Mouse (Mus musculus): Measurements from ENCODE around the gene Calm1. TPM values are rescaled to one million over a fixed set of nuclear protein-coding genes. Genes with fewer than 3 reads are reported as not detected.
"Not testable (repeated sequence)": the region's sequence is repeated elsewhere in the genome, so short reads cannot be mapped to it uniquely, and the experiment has no call there.

Calm1 gene
- total RNA-seq, 2 experiments from 2014 or later, result 2,238 to 2,247 TPM

- no peak for TF ChIP-seq CTCF (IDR thresholded peaks at IDR 0.05)
- H3K27ac ChIP-seq, result peak overlapping the region; percentile 10; the same call in 1 of the 2 replicates
- intact Hi-C loops (cut with DNase I), result no loop called here
- no peak overlapping the region for H3K4me3 ChIP-seq
- no peak for DNase-seq (ENCODE audit: extremely low spot score in 1 of 2, low spot score in 2 of 2)
Observed at GRCm38 (mm10) chr12:100211453-100212185, 12.4 kb downstream of the Calm1 start.

GRCm38 (mm10) chr12:100212397-100212796 lies 13.2 kb downstream of the Calm1 start:
- intact Hi-C loops (cut with DNase I), result no loop called here
- Histone ChIP-seq H3K27ac (peak overlapping the region; percentile 28; the same call in 1 of the 2 replicates), H3K4me3 (no peak overlapping the region)
- no peak for TF ChIP-seq CTCF (IDR thresholded peaks at IDR 0.05)
- no peak for DNase-seq (ENCODE audit: extremely low spot score in 1 of 2, low spot score in 2 of 2)

- TF ChIP-seq CTCF (IDR thresholded peaks at IDR 0.05), result no peak
- H3K27ac ChIP-seq, result peak overlapping the region; percentile 48; the same call in 1 of the 2 replicates
- intact Hi-C loops (cut with DNase I), result no loop called here
- no peak for DNase-seq (ENCODE audit: extremely low spot score in 1 of 2, low spot score in 2 of 2)
- no peak overlapping the region for H3K4me3 ChIP-seq
Observed at GRCm38 (mm10) chr12:100213162-100213561, 13.9 kb downstream of the Calm1 start.

- Histone ChIP-seq H3K4me3 (no peak overlapping the region), H3K27ac (peak overlapping the region; percentile 74)
- no peak for DNase-seq (ENCODE audit: extremely low spot score in 1 of 2, low spot score in 2 of 2)
- TF ChIP-seq CTCF (IDR thresholded peaks at IDR 0.05), result no peak
- intact Hi-C loops (cut with DNase I), result no loop called here
Observed at GRCm38 (mm10) chr12:100214156-100214555, 14.9 kb downstream of the Calm1 start.

- intact Hi-C loops (cut with DNase I), result no loop called here
- no peak for TF ChIP-seq CTCF (IDR thresholded peaks at IDR 0.05)
- no peak for DNase-seq (ENCODE audit: extremely low spot score in 1 of 2, low spot score in 2 of 2)
- Histone ChIP-seq H3K27ac (peak overlapping the region; percentile 74), H3K4me3 (no peak overlapping the region)
Observed at GRCm38 (mm10) chr12:100214738-100215137, 15.5 kb downstream of the Calm1 start.

- H3K27ac ChIP-seq; intact Hi-C loops (cut with DNase I); H3K4me3 ChIP-seq; DNase-seq (ENCODE audit: extremely low spot score in 1 of 2, low spot score in 2 of 2): not testable (repeated sequence)
Observed at GRCm38 (mm10) chr12:100217087-100217486, 17.9 kb downstream of the Calm1 start.

GRCm38 (mm10) chr12:100220012-100220411 lies 20.8 kb downstream of the Calm1 start:
- Histone ChIP-seq H3K27ac (no peak overlapping the region; the same call in 1 of the 2 replicates), H3K4me3 (no peak overlapping the region)
- intact Hi-C loops (cut with DNase I), result no loop called here
- TF ChIP-seq CTCF (IDR thresholded peaks at IDR 0.05), result no peak
- no peak for DNase-seq (ENCODE audit: extremely low spot score in 1 of 2, low spot score in 2 of 2)

- Histone ChIP-seq H3K27ac (peak overlapping the region; percentile 94), H3K4me3 (peak overlapping the region; percentile 20; the same call in 1 of the 2 replicates)
- TF ChIP-seq CTCF (IDR thresholded peaks at IDR 0.05), result no peak; the same call in 1 of the 2 replicates
- DNase-seq (ENCODE audit: extremely low spot score in 1 of 2, low spot score in 2 of 2), result no peak
- intact Hi-C loops (cut with DNase I), result loop anchor here (1.0 kb wide), 1 partner anchor 70 kb away; no protein-coding TSS in a partner anchor
Observed at GRCm38 (mm10) chr12:100221608-100222321, 22.5 kb downstream of the Calm1 start.

GRCm38 (mm10) chr12:100222322-100222993 lies 23.2 kb downstream of the Calm1 start:
- no peak for DNase-seq (ENCODE audit: extremely low spot score in 1 of 2, low spot score in 2 of 2)
- Histone ChIP-seq H3K27ac (peak overlapping the region; percentile 94), H3K4me3 (peak overlapping the region; percentile 9; the same call in 1 of the 2 replicates)
- no peak for TF ChIP-seq CTCF (IDR thresholded peaks at IDR 0.05)
- intact Hi-C loops (cut with DNase I), result no loop called here

GRCm38 (mm10) chr12:100223531-100223930 lies 24.3 kb downstream of the Calm1 start:
- TF ChIP-seq CTCF (IDR thresholded peaks at IDR 0.05), result no peak
- DNase-seq (ENCODE audit: extremely low spot score in 1 of 2, low spot score in 2 of 2), result no peak
- no peak overlapping the region for H3K4me3 ChIP-seq
- intact Hi-C loops (cut with DNase I), result no loop called here
- H3K27ac ChIP-seq, result peak overlapping the region; percentile 94

- no peak for DNase-seq (ENCODE audit: extremely low spot score in 1 of 2, low spot score in 2 of 2)
- TF ChIP-seq CTCF (IDR thresholded peaks at IDR 0.05), result no peak
- intact Hi-C loops (cut with DNase I), result no loop called here
- Histone ChIP-seq H3K4me3 (no peak overlapping the region), H3K27ac (peak overlapping the region; percentile 54)
Observed at GRCm38 (mm10) chr12:100225196-100225595, 26.0 kb downstream of the Calm1 start.

GRCm38 (mm10) chr12:100226073-100226472 lies 26.8 kb downstream of the Calm1 start:
- DNase-seq (ENCODE audit: extremely low spot score in 1 of 2, low spot score in 2 of 2), result no peak
- TF ChIP-seq CTCF (IDR thresholded peaks at IDR 0.05), result no peak
- Histone ChIP-seq H3K4me3 (no peak overlapping the region), H3K27ac (peak overlapping the region; percentile 92; the same call in 1 of the 2 replicates)
- intact Hi-C loops (cut with DNase I), result no loop called here

Measured in left cerebral cortex, adult 2 months (tissue).